Mouse (Mus musculus): ENCODE measurements around the gene 9230112D13Rik. TPM values are rescaled to one million over a fixed set of nuclear protein-coding genes. Genes with fewer than 3 reads are reported as not detected.

Gene 9230112D13Rik
- total and polyA plus RNA-seq, 3 experiments: not detected

DNA sequence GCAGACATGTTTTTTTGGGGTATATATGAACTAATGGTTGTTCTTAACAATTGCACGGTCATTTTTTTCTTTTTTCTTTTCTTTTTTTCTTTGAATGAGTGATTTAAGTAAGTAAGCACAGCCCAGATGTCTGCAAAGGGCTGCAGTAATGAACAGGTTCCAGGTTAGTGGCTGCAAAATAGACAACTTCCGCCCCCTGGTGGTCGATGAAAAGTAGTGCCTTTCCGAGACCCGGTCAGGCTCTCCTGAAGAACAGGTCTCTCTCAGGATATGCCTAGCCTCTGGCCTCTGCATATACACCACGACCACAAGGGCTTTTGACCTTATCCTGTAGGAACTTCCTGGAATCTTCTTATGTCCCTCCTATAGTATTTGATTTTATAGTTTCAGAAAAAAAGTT lies 47.7 kb upstream of the 9230112D13Rik start:
- Histone ChIP-seq H3K36me3 (ENCODE audit: control insufficient read depth in 1 of 2, insufficient read depth in 2 of 2, low read length in 2 of 2) (no peaks in the 10 kb centered on the region), H3K9ac (ENCODE audit: control insufficient read depth, low read depth, low read length, poor library complexity, severe bottlenecking) (no peak overlapping the region), H3K4me3 (ENCODE audit: control insufficient read depth in 1 of 2, insufficient read depth in 1 of 2, low read depth in 2 of 2, low read length in 2 of 2) (no peak overlapping the region), H3K27me3 (ENCODE audit: control insufficient read depth in 1 of 2, insufficient read depth in 2 of 2, low read length in 2 of 2) (no peaks in the 10 kb centered on the region), H3K27ac (ENCODE audit: control insufficient read depth, low read depth, low read length) (no peak overlapping the region), H3K9me3 (replicated peaks; ENCODE audit: insufficient read depth, low read length) (no peaks in the 10 kb centered on the region), H3K79me2 (ENCODE audit: control insufficient read depth, insufficient read depth, low read length, poor library complexity) (no peaks in the 10 kb centered on the region), H3K4me1 (ENCODE audit: control insufficient read depth in 1 of 2, insufficient read depth in 2 of 2, low read length in 2 of 2) (no peaks in the 10 kb centered on the region)
- peak; percentile 70 for DNase-seq (ENCODE audit: low read depth, low spot score)
- TF ChIP-seq CTCF (IDR thresholded peaks at IDR 0.05 in 2 of 3, conservative IDR thresholded peaks at IDR 0.05 in 1 of 3; ENCODE audit: control insufficient read depth in 1 of 3, insufficient read depth in 1 of 3, low read depth in 2 of 3, low read length in 3 of 3, poor library complexity in 1 of 3, severe bottlenecking in 1 of 3): peak; percentile 71 to 92 (median 85)
- peak; percentile 89 for TF ChIP-seq RAD21 (IDR thresholded peaks at IDR 0.05; ENCODE audit: low read depth, low read length)
- no peak for TF ChIP-seq MXI1 (IDR thresholded peaks at IDR 0.05; ENCODE audit: low read depth, low read length)
- TF ChIP-seq ZC3H11A (IDR thresholded peaks at IDR 0.05; ENCODE audit: low read depth, low read length): peak; percentile 81
- peak; percentile 91 for TF ChIP-seq SMC3 (IDR thresholded peaks at IDR 0.05; ENCODE audit: low read depth, low read length)

DNA sequence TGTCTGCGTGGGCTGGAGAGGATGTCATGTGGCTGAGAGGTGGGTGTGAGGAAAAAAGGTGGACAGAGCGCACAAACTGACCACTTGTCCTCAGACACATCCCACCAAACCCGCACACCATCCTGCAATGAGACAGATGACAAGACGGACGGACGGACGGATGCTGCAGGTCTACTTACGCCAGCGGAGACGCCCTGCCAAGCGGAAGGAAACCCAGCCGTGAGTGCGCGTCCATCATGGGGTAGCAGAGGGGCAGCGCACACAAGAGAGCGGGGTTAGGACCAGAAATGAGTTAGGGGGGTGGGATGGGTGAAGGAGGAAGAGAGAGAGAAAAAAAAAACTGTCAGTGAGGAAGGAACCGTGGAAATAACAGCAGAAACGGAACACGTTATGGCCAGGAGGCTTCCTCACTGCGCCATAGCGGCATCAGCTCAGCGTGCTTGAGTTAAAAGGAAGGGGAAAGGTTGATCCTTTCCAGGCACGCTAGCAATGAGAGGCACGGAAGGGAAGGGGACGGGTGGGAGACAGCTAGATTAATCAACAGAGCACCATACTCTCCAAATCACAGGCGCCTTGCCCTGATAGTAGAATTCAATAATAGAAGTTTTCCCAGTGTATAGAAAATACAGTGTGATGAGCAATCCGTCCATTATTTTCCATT lies 47.1 kb upstream of the 9230112D13Rik start:
- Histone ChIP-seq H3K4me1 (ENCODE audit: control insufficient read depth in 1 of 2, insufficient read depth in 2 of 2, low read length in 2 of 2) (no peaks in the 10 kb centered on the region), H3K36me3 (ENCODE audit: control insufficient read depth in 1 of 2, insufficient read depth in 2 of 2, low read length in 2 of 2) (no peaks in the 10 kb centered on the region), H3K27ac (ENCODE audit: control insufficient read depth, low read depth, low read length) (no peak overlapping the region), H3K9ac (ENCODE audit: control insufficient read depth, low read depth, low read length, poor library complexity, severe bottlenecking) (no peak overlapping the region), H3K4me3 (ENCODE audit: control insufficient read depth in 1 of 2, insufficient read depth in 1 of 2, low read depth in 2 of 2, low read length in 2 of 2) (no peak overlapping the region), H3K79me2 (ENCODE audit: control insufficient read depth, insufficient read depth, low read length, poor library complexity) (no peaks in the 10 kb centered on the region), H3K27me3 (ENCODE audit: control insufficient read depth in 1 of 2, insufficient read depth in 2 of 2, low read length in 2 of 2) (no peaks in the 10 kb centered on the region), H3K9me3 (replicated peaks; ENCODE audit: insufficient read depth, low read length) (no peaks in the 10 kb centered on the region)
- TF ChIP-seq ZC3H11A (IDR thresholded peaks at IDR 0.05; ENCODE audit: low read depth, low read length) (no peak), SIN3A (IDR thresholded peaks at IDR 0.05; ENCODE audit: low read length) (no peak), NELFE (IDR thresholded peaks at IDR 0.05; ENCODE audit: low read depth, low read length) (no peak), NRF1 (IDR thresholded peaks at IDR 0.05; ENCODE audit: insufficient read depth, low read depth, low read length, poor library complexity, severe bottlenecking) (no peak), CHD2 (IDR thresholded peaks at IDR 0.05; ENCODE audit: low read length) (no peak), SMC3 (IDR thresholded peaks at IDR 0.05; ENCODE audit: low read depth, low read length) (no peak), UBTF (IDR thresholded peaks at IDR 0.05; ENCODE audit: borderline replicate concordance, insufficient read depth, low read depth, low read length) (no peak), USF2 (IDR thresholded peaks at IDR 0.05; ENCODE audit: borderline replicate concordance in 1 of 2, insufficient read depth in 1 of 2, low read depth in 1 of 2, low read length in 2 of 2) (no peak), POLR2A (IDR thresholded peaks at IDR 0.05; ENCODE audit: control insufficient read depth in 1 of 2, insufficient read depth in 1 of 2, low read depth in 1 of 2, low read length in 2 of 2, poor library complexity in 1 of 2) (no peak), BHLHE40 (IDR thresholded peaks at IDR 0.05; ENCODE audit: borderline replicate concordance, low read depth, low read length) (no peak), JUND (IDR thresholded peaks at IDR 0.05; ENCODE audit: low read depth, low read length) (no peak), TBP (IDR thresholded peaks at IDR 0.05; ENCODE audit: low read depth, low read length) (no peak), CHD1 (IDR thresholded peaks at IDR 0.05; ENCODE audit: low read depth, low read length) (no peak), MAX (IDR thresholded peaks at IDR 0.05; ENCODE audit: low read length) (no peak), MAFK (IDR thresholded peaks at IDR 0.05; ENCODE audit: borderline replicate concordance, low read depth, low read length) (no peak), ELF1 (IDR thresholded peaks at IDR 0.05; ENCODE audit: low read depth, low read length) (no peak)
- no peak for DNase-seq (ENCODE audit: low read depth, low spot score)
